Mouse (Mus musculus): Measurements from ENCODE around the gene Heatr3.

Gene Heatr3

GRCm38 (mm10) chr8:88137748-88138484 is at the start of gene Heatr3:
Gene Heatr3, plus strand, starts transcription at chr8:88137855.
- peak; percentile 90 for DNase-seq (ENCODE audit: low spot score)

- DNase-seq (ENCODE audit: low spot score): no peak
These were observed 49.6 kb upstream of the Heatr3 start for GRCm38 (mm10) chr8:88088006-88088405.

- no peak for DNase-seq (ENCODE audit: low spot score)
These were observed 46.0 kb upstream of the Heatr3 start for GRCm38 (mm10) chr8:88091661-88092060.

GRCm38 (mm10) chr8:88093367-88093766 is 44.3 kb upstream of the Heatr3 start:
- no peak for DNase-seq (ENCODE audit: low spot score)

- DNase-seq (ENCODE audit: low spot score): no peak
These were observed 38.8 kb upstream of the Heatr3 start for GRCm38 (mm10) chr8:88098856-88099255.

- DNase-seq (ENCODE audit: low spot score): no peak
These were observed 38.1 kb upstream of the Heatr3 start for GRCm38 (mm10) chr8:88099526-88099925.

GRCm38 (mm10) chr8:88109241-88109640 is 28.4 kb upstream of the Heatr3 start:
- DNase-seq (ENCODE audit: low spot score): no peak

GRCm38 (mm10) chr8:88118456-88119036 is 19.1 kb upstream of the Heatr3 start, which contains the start of gene Cnep1r1:
Gene Cnep1r1, plus strand, starts transcription at chr8:88118769.
- DNase-seq (ENCODE audit: low spot score): peak; percentile 91

- DNase-seq (ENCODE audit: low spot score): no peak
These were observed 18.6 kb upstream of the Heatr3 start for GRCm38 (mm10) chr8:88119076-88119475.

- DNase-seq (ENCODE audit: low spot score): no peak
These were observed 12.8 kb upstream of the Heatr3 start for GRCm38 (mm10) chr8:88124850-88125249.

GRCm38 (mm10) chr8:88129397-88129796 is 8.3 kb upstream of the Heatr3 start:
- DNase-seq (ENCODE audit: low spot score): no peak

- no peak for DNase-seq (ENCODE audit: low spot score)
These were observed 6.8 kb upstream of the Heatr3 start for GRCm38 (mm10) chr8:88130754-88131317.

- no peak for DNase-seq (ENCODE audit: low spot score)
These were observed 1.6 kb downstream of the Heatr3 start for GRCm38 (mm10) chr8:88139256-88139655.

GRCm38 (mm10) chr8:88141629-88142028 is 4.0 kb downstream of the Heatr3 start:
- DNase-seq (ENCODE audit: low spot score): no peak

- no peak for DNase-seq (ENCODE audit: low spot score)
These were observed 6.4 kb downstream of the Heatr3 start for GRCm38 (mm10) chr8:88144041-88144440.

- DNase-seq (ENCODE audit: low spot score): no peak
These were observed 13.3 kb downstream of the Heatr3 start for GRCm38 (mm10) chr8:88150910-88151371.

GRCm38 (mm10) chr8:88160237-88160995 is 22.8 kb downstream of the Heatr3 start:
- DNase-seq (ENCODE audit: low spot score): no peak

GRCm38 (mm10) chr8:88161439-88161838 is 23.8 kb downstream of the Heatr3 start:
- no peak for DNase-seq (ENCODE audit: low spot score)

- no peak for DNase-seq (ENCODE audit: low spot score)
These were observed 37.6 kb downstream of the Heatr3 start for GRCm38 (mm10) chr8:88175264-88175663.

GRCm38 (mm10) chr8:88177291-88177690 is 39.6 kb downstream of the Heatr3 start:
- no peak for DNase-seq (ENCODE audit: low spot score)

- no peak for DNase-seq (ENCODE audit: low spot score)
These were observed 45.5 kb downstream of the Heatr3 start for GRCm38 (mm10) chr8:88183121-88183520.

GRCm38 (mm10) chr8:88184914-88185313 is 47.3 kb downstream of the Heatr3 start:
- DNase-seq (ENCODE audit: low spot score): no peak
